Mouse (Mus musculus): ENCODE measurements at regions not wholly inside any gene's neighbourhood (a gene's known extent, or its start where the extent isn't known, plus 50 kb on each side); places are given as distances from the start of the nearest gene placed in this dataset.

DNA sequence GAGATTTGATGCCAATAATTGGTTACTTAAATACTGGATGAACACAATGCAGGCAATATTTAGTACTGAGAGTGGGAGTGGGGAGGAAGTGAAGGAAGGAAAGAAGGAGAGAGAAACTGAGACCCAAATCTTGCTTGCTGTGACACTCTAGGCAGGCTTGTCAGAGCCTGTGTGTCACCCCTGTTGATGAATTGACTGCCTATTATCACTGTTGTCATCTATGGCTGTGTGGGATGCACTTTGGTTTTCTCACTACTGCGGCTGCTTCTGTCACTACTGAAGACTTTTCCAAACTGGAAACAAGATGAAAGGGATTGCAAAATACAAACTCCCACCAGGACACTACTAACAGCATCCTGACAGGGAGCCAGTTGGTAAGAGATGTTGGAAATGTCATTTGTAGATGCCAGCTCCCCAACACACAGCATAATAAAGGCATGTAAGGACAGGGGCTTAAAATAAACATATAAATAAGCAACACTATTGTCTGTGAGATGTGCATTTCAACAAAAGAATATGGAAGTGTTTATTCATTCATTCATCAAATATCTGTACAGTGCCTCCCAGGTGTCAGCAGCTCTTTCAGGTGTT is 207.0 kb upstream of the Ufl1 start:
- in situ Hi-C loops (cut with MboI, MseI): no loop called here

DNA sequence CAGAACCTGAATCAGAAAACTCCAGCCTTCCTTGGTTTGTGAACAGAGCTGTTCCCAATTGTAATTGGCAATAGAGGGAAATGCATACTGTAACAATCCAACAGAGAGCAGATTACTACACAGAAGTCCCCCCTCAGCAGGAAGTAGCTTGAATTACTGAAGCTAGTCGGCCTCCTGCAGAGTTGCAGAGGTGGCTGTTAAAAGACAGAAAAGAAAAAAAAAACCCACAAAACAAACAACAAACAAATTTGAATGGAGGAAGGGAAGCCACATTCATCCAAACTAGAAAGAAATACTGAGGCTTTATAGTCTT is 202.0 kb upstream of the Ufl1 start:
- in situ Hi-C loops (cut with MboI, MseI): no loop called here

DNA sequence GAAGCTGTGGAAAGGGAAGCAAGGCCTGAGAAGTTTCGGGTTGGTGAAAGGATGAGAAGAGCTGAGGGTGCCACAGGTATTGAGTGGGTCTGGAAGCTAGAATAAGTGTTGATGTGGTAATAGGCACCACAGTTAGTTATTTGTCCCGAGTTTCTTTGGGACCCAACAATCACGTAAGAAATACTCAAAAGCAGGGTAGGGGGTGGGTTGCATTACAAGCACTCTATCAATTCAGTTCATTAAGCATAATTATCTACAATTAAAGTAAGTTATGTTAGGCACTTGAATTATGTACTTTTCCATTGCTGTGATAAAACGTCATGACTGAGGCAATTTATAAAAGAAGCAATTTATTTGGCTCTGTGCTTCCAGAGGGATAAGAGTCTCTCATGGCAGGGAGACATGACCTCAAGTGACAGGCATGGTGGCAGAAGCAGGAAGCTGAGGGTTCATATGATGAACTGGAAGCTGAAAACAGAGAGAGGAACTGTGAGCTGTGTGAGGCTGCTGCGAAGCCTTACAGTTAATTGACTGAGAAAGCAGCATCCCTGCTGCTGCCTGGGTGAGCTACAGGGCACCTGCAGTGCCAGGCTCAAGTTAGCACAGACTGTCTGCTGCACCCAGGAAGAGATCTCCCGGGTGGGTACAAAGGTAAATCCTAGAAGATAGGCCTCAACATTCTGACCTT is 201.5 kb upstream of the Ufl1 start:
- in situ Hi-C loops (cut with MboI, MseI): no loop called here

DNA sequence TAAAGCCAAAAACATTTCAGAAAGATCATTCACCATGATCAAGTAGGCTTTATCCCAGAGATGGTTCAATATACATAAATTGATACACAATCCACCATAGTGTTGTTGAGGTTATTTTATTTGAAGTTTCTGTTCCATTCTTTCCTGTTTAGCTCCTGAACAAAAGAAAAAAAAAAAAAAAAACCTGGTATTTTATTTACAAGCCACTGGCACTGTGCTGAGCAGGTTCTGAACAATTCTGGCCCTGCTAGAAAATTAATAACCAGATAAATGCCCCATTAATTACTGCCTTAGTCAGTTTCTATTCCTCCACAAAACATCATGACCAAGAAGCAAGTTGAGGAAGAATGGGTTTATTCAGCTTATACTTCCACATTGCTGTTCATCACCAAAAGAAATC is 191.4 kb upstream of the Ufl1 start:
- in situ Hi-C loops (cut with MboI, MseI): no loop called here

DNA sequence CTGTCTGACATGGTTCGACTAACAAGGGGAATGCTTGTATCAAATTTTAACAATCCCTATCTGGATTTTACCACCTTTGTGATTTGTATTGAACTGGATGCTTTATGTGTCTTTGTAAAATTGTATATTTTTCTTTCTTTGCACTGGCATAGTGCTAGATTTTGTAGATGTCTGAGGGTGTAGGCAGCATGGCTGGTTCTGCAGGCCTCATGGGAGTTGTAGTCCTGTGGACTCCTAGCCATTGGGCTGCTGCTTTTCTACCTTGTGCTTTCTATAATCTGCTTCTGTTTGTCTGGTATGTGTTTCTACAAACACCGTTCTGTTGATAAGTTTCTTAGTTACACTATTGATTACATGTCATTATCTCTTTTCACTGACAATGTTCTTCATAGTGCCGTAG is 184.9 kb upstream of the Ufl1 start:
- in situ Hi-C loops (cut with MboI, MseI): no loop called here

DNA sequence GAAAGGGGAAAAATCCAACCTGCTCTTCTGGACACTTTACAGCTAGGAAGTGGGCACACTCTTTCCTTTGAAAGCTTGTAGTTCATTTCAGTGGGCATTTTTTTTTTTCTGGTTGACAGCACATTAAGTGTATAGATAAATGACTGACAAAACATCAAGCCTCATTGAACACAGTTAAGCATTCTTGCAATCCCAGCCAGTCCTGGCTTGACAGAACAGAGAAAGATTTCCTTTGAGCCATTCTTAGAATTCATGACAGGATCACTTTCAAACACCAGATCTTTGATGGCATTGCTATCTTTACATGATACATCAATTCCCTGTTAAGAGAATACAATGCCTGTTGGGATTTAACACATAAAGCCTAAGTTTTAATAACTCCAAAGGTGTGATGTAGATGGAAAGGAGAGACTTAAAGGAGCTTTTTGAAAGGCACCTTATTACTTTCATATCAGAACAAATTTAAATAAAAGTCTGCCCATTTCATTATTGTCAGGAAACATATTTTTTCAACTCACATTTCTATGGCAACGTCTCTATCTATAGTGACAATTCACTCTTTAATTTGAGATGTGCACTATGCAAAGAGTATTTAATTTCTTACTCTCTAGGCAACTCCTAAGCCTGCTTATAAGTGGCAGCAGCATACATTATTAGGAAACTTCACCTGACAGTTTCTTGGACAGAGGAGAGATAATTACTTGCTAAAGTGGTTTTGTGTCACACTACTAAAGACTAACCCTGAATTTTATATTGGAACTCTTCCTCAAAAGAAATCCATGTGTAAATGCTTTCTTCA is 183.4 kb upstream of the Ufl1 start:
- in situ Hi-C loops (cut with MboI, MseI): no loop called here

DNA sequence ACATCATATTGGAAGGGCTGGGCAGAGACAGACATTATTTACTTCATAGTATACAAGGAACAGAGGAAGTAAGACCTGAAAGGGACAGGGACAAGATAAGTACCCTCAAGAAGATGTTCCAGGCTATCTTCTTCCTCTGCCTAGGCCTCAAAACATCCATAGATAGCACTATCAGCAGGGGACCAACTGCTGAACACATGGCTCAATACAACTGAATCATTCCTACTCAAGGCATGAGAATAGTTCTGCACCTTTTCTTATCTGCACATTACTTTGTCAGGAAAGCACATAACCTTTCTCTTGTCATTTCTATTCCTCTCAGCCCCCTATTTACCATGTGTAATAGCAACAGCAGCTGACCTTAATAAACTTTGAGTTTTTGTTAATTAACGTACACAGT is 182.4 kb upstream of the Ufl1 start:
- in situ Hi-C loops (cut with MboI, MseI): no loop called here

DNA sequence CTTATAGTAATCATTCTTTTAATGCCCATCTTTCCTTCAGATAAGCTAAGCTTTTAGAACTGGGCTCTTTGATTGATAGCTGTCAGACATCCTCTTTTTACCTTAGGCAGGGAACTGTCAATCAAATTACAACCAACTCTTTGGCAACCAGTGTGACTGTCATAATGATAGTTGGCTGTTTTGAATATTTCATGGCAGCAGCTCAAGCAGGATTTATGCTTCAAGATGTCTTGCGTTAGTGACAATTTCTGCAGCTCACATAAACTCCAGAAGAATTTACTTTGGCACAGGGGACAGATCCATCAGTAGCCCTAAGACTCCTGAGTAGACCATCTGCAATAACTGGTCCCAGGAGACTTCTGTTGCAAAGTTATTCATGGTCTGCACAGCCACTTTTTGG is 178.5 kb upstream of the Ufl1 start:
- in situ Hi-C loops (cut with MboI, MseI): no loop called here

DNA sequence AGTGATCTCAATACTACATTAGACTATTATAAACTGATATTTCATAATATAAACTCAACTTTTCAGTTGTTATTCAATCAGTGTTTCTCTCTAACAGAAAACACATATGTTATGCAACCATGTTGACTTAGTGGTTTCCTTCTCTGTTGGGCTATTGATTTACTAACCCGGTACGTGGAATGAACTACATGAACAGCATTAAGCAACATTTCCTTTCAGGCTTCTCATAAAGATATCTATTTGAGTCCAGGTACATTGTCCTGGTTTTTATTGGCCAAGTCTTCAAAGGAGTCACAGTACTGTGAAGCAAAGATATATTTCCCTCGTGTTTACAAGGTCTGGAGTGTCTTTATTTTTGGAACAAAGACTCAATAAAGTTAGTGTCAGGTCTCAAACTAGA is 173.1 kb upstream of the Ufl1 start:
- in situ Hi-C loops (cut with MboI, MseI): no loop called here

DNA sequence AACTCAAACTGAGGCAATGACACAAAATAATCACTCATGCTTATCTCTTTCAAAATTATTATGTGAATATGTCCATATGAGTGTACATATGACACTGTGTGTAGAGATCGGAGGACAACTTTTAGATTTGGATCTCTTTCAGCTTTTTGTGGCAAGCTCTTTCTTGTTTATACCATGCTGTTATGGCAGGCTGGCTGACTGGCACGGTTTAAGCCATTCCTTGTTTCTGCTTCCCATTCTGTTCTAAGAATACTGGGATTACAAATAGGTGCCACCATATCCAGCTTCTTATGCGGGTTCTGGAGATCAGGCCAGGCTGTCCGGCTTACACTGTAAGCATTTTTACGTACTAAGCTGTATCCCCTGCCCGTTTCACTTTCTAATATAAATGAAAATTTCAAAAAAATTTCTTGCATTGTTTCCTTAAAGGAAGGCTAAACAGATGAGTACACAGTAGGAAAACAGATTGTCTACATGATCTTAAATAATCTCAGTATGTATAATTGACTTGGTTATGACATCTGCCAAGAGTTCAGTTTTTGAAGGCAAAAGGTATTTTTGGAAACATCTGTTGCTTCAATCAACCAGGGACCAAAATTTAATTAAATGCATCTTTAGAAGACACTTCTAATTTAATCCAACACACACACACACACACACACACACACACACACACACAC is 171.6 kb upstream of the Ufl1 start:
- in situ Hi-C loops (cut with MboI, MseI): no loop called here

DNA sequence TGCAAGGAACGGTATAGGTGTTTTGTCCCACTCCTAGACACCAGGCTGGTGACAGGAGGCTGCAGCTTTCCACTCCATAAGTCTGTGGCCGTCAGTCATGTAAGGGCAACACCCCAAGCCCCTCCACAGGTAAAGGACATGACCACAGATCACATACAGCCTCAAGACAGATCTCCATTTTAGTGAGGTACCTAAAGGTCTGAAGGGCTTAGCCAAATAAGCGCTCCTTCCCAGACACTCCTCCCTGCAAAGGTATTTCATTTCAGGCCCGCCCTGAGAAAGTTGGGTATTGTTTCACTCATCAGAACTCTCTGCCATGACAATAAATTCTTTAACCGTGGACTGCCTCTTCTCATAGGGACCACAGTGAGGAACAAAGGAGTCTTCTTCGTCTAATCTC is 170.2 kb upstream of the Ufl1 start:
- in situ Hi-C loops (cut with MboI, MseI): no loop called here

DNA sequence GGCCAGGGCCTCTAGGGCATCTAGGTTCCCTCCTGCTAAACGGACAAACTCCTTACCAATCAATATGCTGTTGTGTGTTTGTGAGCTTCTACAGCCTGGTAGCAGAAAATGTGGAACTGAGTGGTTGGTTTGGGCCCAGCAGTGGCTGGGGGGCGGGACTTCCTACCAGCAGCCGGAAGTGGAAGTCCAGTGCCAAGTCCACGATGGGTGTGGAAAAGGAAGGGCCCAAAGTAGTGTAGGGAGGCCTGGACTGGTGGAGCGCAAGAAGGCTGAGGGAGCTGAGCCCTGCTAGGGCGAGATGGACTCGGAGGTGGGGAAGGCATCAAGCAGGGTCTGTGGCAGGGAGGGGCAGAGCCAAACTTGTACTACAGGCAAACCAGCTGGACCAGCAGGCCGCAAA is 150.6 kb upstream of the Ufl1 start:
- in situ Hi-C loops (cut with MboI, MseI): no loop called here

DNA sequence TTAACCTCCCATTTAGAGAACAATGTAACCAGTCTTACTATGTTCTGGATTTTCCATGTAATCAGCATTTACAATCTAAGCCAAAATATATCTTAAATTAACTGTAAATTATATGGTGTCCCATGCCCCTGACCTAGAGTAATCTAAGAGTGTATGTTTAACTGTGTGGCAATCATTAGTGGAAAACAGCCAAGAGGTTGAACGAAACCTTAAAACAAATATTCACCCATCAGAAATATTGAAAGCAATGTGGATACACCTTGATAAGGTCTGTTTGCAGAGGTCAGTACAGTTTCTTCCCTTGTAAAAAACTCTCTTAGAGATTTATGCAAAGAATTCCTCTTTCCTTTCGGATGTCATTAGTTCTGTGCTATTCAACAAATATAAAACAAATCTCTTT is 134.7 kb upstream of the Ufl1 start:
- in situ Hi-C loops (cut with MboI, MseI): loop anchor here in 1 of 2 experiments (10.0 to 25.0 kb wide), 2 partner anchors 962 to 1579 kb away; no protein-coding TSS in a partner anchor

DNA sequence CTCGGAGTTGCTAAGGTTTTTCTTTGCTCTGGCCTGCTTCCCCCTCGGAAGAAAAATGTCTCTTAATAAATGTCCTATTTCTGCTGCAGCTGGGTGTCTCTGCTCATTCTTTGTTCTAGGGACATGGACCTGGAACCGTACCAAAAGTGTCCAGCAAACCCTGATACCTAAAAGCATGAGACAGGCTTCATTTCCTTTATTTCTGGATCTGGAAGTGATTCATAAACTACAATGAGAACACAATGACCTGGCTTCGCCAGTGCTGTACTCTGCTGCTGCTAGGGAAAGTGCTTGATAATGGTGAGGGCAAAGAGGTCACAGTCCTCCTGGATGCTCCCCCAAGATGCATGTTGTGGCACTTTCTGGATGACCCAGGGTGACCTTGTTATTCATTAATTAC is 128.8 kb upstream of the Ufl1 start:
- in situ Hi-C loops (cut with MboI, MseI): loop anchor here in 1 of 2 experiments (10.0 to 25.0 kb wide), 2 partner anchors 956 to 1573 kb away; no protein-coding TSS in a partner anchor

DNA sequence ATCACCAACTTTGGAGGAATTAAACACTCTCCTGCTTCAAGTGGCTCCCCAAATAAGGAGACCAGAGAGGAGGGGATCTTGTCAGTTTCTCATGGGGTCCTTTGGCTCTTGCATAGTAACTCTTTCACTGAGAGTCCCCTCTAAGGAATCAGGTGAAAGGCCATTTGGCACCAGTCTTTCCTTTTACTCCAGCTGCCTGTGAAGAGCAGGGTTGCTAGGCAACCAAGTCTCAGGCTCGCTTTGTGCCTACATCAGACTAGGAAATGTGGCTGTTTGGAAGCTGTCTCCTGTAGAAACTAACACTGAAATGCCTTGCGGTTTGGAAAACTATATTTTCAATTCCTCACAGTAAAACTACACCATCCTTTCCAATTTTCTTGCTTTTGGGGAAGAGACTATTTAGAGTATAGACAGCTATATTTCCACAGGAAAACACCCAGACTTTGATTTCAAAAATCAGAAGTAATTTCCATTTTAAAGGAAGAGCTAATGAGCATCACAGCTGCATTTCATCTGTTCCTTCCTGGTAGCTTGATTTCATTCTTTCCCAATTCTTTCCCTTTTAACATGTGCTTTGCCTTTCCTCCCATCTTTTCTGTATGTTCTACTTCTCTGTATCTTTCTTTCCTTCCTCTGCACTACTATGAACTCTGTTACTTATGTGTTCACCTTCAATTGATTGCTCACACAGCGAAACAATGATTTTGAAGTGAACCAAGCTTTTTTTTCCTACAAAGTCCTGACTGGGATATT is 127.3 kb upstream of the Ufl1 start:
- in situ Hi-C loops (cut with MboI, MseI): loop anchor here in 1 of 2 experiments (25.0 kb wide), 1 partner anchor 1572 kb away; no protein-coding TSS in a partner anchor

DNA sequence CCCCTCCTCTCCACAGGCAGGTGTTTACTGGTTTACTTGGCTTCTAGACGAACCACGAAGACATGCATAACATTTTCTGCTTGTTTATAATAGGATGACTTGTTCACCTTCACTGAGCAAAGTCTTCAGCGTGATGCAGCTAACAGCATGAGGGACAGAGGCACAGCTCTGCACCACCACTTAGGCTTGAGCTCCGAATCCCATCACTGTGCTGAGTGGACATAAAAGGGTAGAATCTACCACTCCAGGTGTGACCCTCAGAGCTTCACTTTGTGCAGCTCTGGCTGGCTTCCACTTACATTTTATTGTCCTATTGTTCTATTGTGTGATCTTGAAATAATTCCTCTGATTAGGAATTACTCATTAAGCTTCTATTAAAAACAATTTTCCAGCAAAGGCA is 126.2 kb upstream of the Ufl1 start:
- in situ Hi-C loops (cut with MboI, MseI): loop anchor here in 1 of 2 experiments (25.0 kb wide), 1 partner anchor 1571 kb away; no protein-coding TSS in a partner anchor

DNA sequence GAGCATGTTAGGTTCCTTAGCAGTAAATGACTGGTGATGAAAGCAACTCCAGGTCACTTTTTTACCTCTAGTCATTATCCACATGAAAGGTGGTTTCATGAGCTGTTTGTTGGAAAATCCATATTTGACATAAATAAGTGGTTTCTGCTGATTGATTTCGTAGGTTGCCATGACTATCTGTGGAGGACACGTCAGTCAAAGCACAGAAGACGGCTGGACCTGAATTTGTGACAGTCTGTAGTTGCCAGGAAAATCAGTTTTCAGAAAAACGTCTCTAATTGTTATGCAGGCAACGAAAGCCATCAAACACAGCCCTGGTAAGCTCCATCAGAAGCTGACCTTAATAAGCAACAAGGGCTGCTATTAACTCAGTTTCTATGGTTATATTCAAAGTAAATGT is 107.9 kb upstream of the Ufl1 start:
- in situ Hi-C loops (cut with MboI, MseI): no loop called here

DNA sequence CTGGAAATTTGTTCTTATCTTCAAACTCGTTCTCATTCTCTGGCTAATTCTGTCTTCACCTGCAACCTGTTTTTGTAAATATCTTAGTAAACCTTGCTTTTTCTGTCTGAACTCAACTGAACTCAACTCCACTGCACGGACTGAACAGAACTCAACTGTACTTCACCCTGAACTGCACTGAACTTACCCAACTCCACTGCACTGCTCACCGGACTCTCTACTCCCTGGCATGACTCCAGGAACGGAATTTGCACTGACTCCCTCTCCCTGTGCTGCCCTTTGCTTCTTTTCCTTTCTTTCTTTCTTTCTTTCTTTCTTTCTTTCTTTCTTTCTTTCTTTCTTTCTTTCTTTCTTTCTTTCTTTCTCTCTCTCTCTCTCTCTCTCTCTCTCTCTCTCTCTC is 90.4 kb upstream of the Ufl1 start:
- in situ Hi-C loops (cut with MboI, MseI): no loop called here

DNA sequence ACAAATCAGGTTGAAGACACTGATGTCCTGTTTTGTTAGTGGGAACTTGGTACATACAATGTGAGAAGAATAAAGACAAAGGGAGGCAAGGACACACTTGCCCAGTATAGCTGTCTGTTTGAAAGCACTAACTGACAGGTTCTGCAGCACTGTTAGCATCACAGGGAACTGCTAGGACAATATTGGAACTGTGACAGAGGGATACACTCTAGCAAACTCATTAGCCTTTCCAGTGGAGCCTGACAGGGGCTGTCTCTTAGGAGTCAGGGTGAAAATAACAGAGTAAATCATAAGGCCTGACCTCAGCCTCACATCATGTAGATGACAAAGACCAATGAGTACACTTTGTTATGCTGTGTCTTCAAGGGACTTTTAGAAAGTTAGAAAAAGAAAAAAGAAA is 82.8 kb upstream of the Ufl1 start:
- in situ Hi-C loops (cut with MboI, MseI): no loop called here

DNA sequence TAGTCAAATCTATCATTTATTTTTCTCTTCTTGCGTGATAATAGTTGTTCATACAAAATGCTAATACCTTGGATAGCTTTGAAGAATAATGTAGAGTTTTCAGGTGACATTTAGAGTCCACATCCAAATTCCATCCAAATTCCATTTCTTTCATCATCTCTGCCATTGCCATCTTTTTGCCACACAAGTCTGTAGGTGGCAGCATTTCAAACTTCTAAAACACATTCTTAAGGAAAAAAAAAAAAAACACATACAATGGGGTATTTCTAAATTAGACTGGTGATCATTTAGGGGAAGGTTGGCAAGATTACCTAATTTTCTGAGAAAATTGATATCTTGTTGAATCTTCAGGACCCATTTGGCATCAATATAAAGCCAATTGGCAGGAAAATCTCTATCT is 56.0 kb upstream of the Ufl1 start:
- in situ Hi-C loops (cut with MboI, MseI): no loop called here

Data from T-helper 17 cell (primary cell).